Mouse (Mus musculus) heart, postnatal 0 days (tissue): Measurements from ENCODE around the gene Tcam1.

Experiments used
- CTCF ChIP-seq: IDR thresholded peaks from 2 replicates; pipeline ENCODE4 v1.5.1; 2016; ENCODE audit warnings: antibody characterized with exemption, control low read depth, low read depth
- EP300 ChIP-seq: IDR thresholded peaks from 2 replicates; pipeline ENCODE4 v1.6.1; 2016; ENCODE audit warnings: antibody characterized with exemption, low read depth

DNA sequence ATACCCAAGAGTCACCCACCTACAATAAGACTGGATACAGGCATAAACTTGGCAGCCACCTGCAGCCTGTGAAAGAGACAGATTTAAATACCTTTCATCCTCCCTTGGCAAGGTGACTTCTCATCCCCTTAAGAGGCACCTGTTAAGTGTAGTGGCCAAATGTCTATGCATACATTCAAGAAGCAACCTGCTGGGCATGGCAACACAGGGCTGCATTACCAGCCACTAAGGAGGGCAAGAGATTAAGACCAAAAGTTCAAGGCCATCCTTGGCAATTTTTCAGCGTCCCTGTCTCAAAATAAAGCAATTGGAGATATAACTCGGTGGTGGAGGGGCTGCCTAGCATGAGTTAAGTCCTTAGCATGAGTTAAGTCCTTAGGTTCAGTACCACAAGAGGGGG, 21.7 kb upstream of the Tcam1 start:
- TF ChIP-seq CTCF (no peak), EP300 (no peak)
